Mouse (Mus musculus) T-helper 1 cell (primary cell): ENCODE results near the gene Clstn1.

ENCODE experiments used
- in situ Hi-C: fragments of 300-600 bp; cut with MboI, MseI; formaldehyde crosslinking; loops from one replicate; pipeline ENCODE4 v1.15.1; 2025; ENCODE audit warnings: high pct_unique_total_duplicates

The Clstn1 gene

GRCm38 (mm10) chr4:149564452-149565407, 21.5 kb upstream of the Clstn1 start:
- in situ Hi-C loops: no loop called here

- in situ Hi-C loops: no loop called here
Measured at GRCm38 (mm10) chr4:149567432-149568026, 18.7 kb upstream of the Clstn1 start.

- in situ Hi-C loops: no loop called here
Measured at GRCm38 (mm10) chr4:149568622-149569021, 17.6 kb upstream of the Clstn1 start.

- in situ Hi-C loops: no loop called here
Measured at GRCm38 (mm10) chr4:149569781-149570497, 16.3 kb upstream of the Clstn1 start.

GRCm38 (mm10) chr4:149570498-149570863, 15.8 kb upstream of the Clstn1 start:
- in situ Hi-C loops: no loop called here

GRCm38 (mm10) chr4:149571209-149571608, 15.1 kb upstream of the Clstn1 start:
- in situ Hi-C loops: no loop called here

GRCm38 (mm10) chr4:149571651-149572149, 14.6 kb upstream of the Clstn1 start:
- in situ Hi-C loops: no loop called here

GRCm38 (mm10) chr4:149572446-149572845, 13.8 kb upstream of the Clstn1 start:
- in situ Hi-C loops: no loop called here

GRCm38 (mm10) chr4:149572851-149573250, 13.4 kb upstream of the Clstn1 start:
- in situ Hi-C loops: no loop called here

- in situ Hi-C loops: no loop called here
Measured at GRCm38 (mm10) chr4:149574391-149574821, 11.9 kb upstream of the Clstn1 start.

GRCm38 (mm10) chr4:149576061-149576460, 10.2 kb upstream of the Clstn1 start:
- in situ Hi-C loops: no loop called here

GRCm38 (mm10) chr4:149576993-149577548, 9.2 kb upstream of the Clstn1 start:
- in situ Hi-C loops: no loop called here

- in situ Hi-C loops: no loop called here
Measured at GRCm38 (mm10) chr4:149578085-149578681, 8.1 kb upstream of the Clstn1 start.

GRCm38 (mm10) chr4:149578831-149579230, 7.4 kb upstream of the Clstn1 start:
- in situ Hi-C loops: no loop called here

GRCm38 (mm10) chr4:149585236-149585635, 1.0 kb upstream of the Clstn1 start:
- in situ Hi-C loops: no loop called here

- in situ Hi-C loops: no loop called here
Measured at GRCm38 (mm10) chr4:149586783-149587595, 721 bp downstream of the Clstn1 start.

- in situ Hi-C loops: no loop called here
Measured at GRCm38 (mm10) chr4:149587596-149588168, 1.4 kb downstream of the Clstn1 start.

GRCm38 (mm10) chr4:149590200-149590599, 3.9 kb downstream of the Clstn1 start:
- in situ Hi-C loops: no loop called here

- in situ Hi-C loops: no loop called here
Measured at GRCm38 (mm10) chr4:149591486-149591885, 5.2 kb downstream of the Clstn1 start.
